Comparison of ENCODE assay signal across 8 mouse cellular contexts in genomic region chr10:95501463-95502081, GRCm38 (mm10). TPM values are rescaled to one million over a fixed set of nuclear protein-coding genes. Genes with fewer than 3 reads are reported as not detected.
DNase-seq lines count a peak whose midpoint lies in the region; ATAC-seq lines count a peak whose summit lies in the region.

Gene Mrpl42, minus strand, starts transcription at chr10:95501940.

- no peaks in the 10 kb centered on the region for H3K27me3 ChIP-seq in hindbrain, embryonic 14.5 days (ENCODE audit: control insufficient read depth, insufficient read depth, low read length)

- peak within 1 kb of the TSS; percentile 85 for H3K4me3 ChIP-seq in hindbrain, embryonic 14.5 days (replicated peaks; ENCODE audit: low read length)

- 0% methylated on average over 35 of the region's 35 CpGs for WGBS in hindbrain, embryonic 14.5 days

- peak within 1 kb of the TSS; percentile 79 for H3K9ac ChIP-seq in hindbrain, embryonic 14.5 days

- peaks cover 11% of the 10 kb centered on the region for H3K36me3 ChIP-seq in hindbrain, embryonic 14.5 days (replicated peaks; ENCODE audit: control insufficient read depth, insufficient read depth)

- peak; percentile 97 for ATAC-seq in hindbrain, embryonic 14.5 days (ENCODE audit: low FRiP score)

- peak within 1 kb of the TSS; percentile 93 for H3K27ac ChIP-seq in hindbrain, embryonic 14.5 days

- peaks cover 10% of the 10 kb centered on the region for H3K4me1 ChIP-seq in hindbrain, embryonic 14.5 days (replicated peaks; ENCODE audit: control insufficient read depth, insufficient read depth, low read length)

- H3K4me2 ChIP-seq in hindbrain, embryonic 14.5 days (replicated peaks) = peak within 1 kb of the TSS; percentile 72

- no peaks in the 10 kb centered on the region for H3K9me3 ChIP-seq in hindbrain, embryonic 14.5 days (ENCODE audit: control insufficient read depth, low read length)

- DNase-seq in WW6 (ENCODE audit: low read depth, low spot score) = peak; percentile 49
- DNase-seq in cerebellum, postnatal 36 days = peak; percentile 89
- peak; percentile 83 to 89 for DNase-seq in frontal cortex, postnatal 36 days (ENCODE audit: low spot score in 2 of 2)
- DNase-seq in hindbrain, embryonic 14.5 days (ENCODE audit: low spot score) = peak; percentile 92
- DNase-seq in layer of hippocampus, postnatal 25 days (ENCODE audit: extremely low spot score in 1 of 2, low spot score in 1 of 2) = peak; percentile 69 to 80
- DNase-seq in lung, postnatal 14 days = peak; percentile 84
- DNase-seq in retina, adult 2 months (ENCODE audit: low read depth, low spot score) = peak; percentile 76
- DNase-seq in thymus, postnatal 25 days = peak; percentile 78

RNA-seq across cellular contexts. Expression of gene Mrpl42, which starts in this region (rescaled TPM):
- 261 and 297 TPM in 2 replicates for polyA plus RNA-seq in hindbrain, embryonic 14.5 days (2014; fragmentation: Nextera tagmentation; extraction: Ambion mirVana)
- 10 to 100 TPM; 77.2 to 77.9 TPM for total RNA-seq in layer of hippocampus, postnatal 25 days (2021)

Comparison
In these comparisons a context has a peak if more than half of its experiments do, and no peak if none do; other contexts are left out.
1. Peak in every context shown above with its lines: DNase-seq, ATAC-seq, H3K4me3 ChIP-seq and H3K27ac ChIP-seq.